Mouse (Mus musculus) lung, postnatal 0 days (tissue): Measurements from ENCODE around the gene Ppp1r14d. TPM values are rescaled to one million over a fixed set of nuclear protein-coding genes. Genes with fewer than 3 reads are reported as not detected.

Experiments
- ATAC-seq: fragments of 200-750 bp; cut with Nextera tagmentation; 2 replicates; pipeline ENCODE4 v1.8.0; 2017; ENCODE audit warnings: moderate library complexity
- DNase-seq: peaks from one replicate; pipeline ENCODE4 v3.0.0-alpha.2; 2016; ENCODE audit warnings: low spot score
- H3K27ac ChIP-seq: fragments of 300-500 bp; sonication (generic); 2 replicates; pipeline ENCODE4 v1.5.1; 2014; ENCODE audit warnings: antibody characterized with exemption, mild to moderate bottlenecking, low read length, mixed read lengths
- H3K27me3 ChIP-seq: fragments of 300-500 bp; sonication (generic); replicated peaks from 2 replicates; pipeline ENCODE4 v1.6.1; 2014; ENCODE audit warnings: low read length, mixed read lengths; ENCODE audit not compliant: insufficient read depth
- H3K36me3 ChIP-seq: fragments of 300-500 bp; sonication (generic); 2 replicates; pipeline ENCODE4 v1.6.1; 2014; ENCODE audit warnings: low read length, mixed read lengths; ENCODE audit not compliant: insufficient read depth
- H3K4me1 ChIP-seq: fragments of 300-500 bp; sonication (generic); 2 replicates; pipeline ENCODE4 v1.6.1; 2014; ENCODE audit warnings: antibody characterized with exemption, low read depth, low read length, mixed read lengths; ENCODE audit not compliant: insufficient read depth
- H3K4me2 ChIP-seq: fragments of 300-500 bp; sonication (generic); replicated peaks from 2 replicates; pipeline ENCODE4 v1.6.1; 2014; ENCODE audit warnings: low read depth, mild to moderate bottlenecking, low read length, moderate library complexity, mixed read lengths
- H3K4me3 ChIP-seq: fragments of 300-500 bp; sonication (generic); 2 replicates; pipeline ENCODE4 v1.5.1; 2014; ENCODE audit warnings: low read depth, low read length
- H3K9ac ChIP-seq: fragments of 300-500 bp; sonication (generic); replicated peaks from 2 replicates; pipeline ENCODE4 v1.6.1; 2014; ENCODE audit warnings: low read depth, mild to moderate bottlenecking
- H3K9me3 ChIP-seq: fragments of 300-500 bp; sonication (generic); 2 replicates; pipeline ENCODE4 v1.6.1; 2016; ENCODE audit warnings: low read length, mixed read lengths
- CTCF ChIP-seq: IDR thresholded peaks from 2 replicates; pipeline ENCODE4 v1.5.1; 2016; ENCODE audit warnings: antibody characterized with exemption, mild to moderate bottlenecking
- EP300 ChIP-seq: IDR thresholded peaks from 2 replicates; pipeline ENCODE4 v1.6.1; 2016; ENCODE audit warnings: antibody characterized with exemption, mild to moderate bottlenecking, control low read depth
- WGBS: fragments of 180-500 bp; shearing (Covaris S2); extraction: QIAGEN DNeasy Blood & Tissue Kit; methylation state at CpG from one replicate; pipeline ENCODE4 v1.1.7; 2014; 5-methylcytosine and 5-hydroxymethylcytosine counted together
- polyA plus RNA-seq: library from polyadenylated mRNA; unstranded; fragments of >200 nt; fragmentation: Nextera tagmentation; extraction: Ambion mirVana; gene quantifications from 2 replicates; pipeline ENCODE4 v1.2.1, GENCODE M21; 2015

Ppp1r14d gene
- polyA plus RNA-seq, 1 experiment from 2014 or later, result 2.1 TPM

DNA sequence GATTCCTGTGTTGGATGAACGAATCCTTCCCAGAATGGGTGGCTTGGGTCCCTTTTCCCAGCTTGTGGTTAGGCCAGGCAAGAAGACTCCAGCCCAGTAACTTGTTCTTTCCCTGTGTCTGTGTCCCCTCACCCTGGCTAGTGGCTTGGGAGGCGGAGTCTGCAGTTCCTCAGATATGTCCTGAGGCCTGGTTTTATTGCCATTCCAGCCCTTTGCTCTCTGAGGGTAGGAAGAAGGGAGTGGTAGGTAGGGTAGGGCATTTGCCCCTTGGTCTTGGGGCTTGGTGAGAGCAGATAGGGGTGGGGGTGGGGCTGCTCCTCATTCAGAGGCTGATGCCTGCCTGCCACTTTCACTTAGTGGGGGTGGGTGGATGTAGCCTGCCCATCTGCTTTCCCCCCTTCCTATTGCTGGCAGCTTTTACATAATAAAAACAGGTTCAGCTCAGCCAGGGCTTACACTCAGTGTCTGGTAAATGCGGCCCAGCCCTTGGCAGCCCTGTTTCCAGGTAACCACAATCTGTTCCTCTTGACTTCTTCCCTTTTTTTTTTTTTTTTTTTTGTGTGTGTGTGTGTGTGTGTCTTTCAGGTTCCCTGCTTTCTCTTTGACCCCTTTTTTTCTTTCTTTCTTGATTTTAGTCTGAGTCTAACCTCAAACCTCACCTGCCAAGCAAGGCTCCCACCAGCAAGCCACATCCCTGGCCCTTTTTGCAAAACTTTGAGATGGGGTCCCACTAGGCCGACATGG is 10.5 kb upstream of the Ppp1r14d start:
- H3K4me3 ChIP-seq, result no peak overlapping the region
- DNase-seq (no peak), ATAC-seq (no peak)
- H3K9me3 ChIP-seq, result no peaks in the 10 kb centered on the region
- H3K4me2 ChIP-seq, result no peak overlapping the region
- H3K9ac ChIP-seq, result no peak overlapping the region
- H3K27ac ChIP-seq, result no peak overlapping the region
- TF ChIP-seq EP300 (no peak), CTCF (no peak)
- H3K36me3 ChIP-seq, result no peaks in the 10 kb centered on the region
- 61% methylated on average over 4 of the region's 4 CpGs for WGBS
- no peaks in the 10 kb centered on the region; the same call in none of the 2 replicates for H3K4me1 ChIP-seq
- H3K27me3 ChIP-seq, result peaks cover 18% of the 10 kb centered on the region; the same call in 1 of the 2 replicates

DNA sequence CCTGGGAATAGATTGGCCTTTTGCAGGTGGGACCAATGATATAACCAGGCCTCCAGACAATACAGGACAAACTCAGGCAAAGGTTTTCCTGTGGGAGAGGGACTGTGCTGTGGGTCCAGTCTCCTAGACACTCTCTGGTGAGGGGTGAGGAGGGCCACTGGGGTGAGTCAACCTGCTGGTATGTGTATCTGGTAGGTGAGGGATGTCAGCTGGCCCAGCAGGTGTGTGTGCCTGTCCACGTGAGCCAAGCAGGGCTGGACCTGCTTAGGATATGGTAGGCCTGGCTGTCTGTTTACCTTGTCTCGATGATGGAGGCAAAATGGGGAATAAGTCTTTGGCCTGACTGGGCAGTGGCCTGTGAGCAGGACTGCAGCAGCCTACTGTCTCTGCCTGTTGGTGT is 9.0 kb upstream of the Ppp1r14d start:
- peak overlapping the region; percentile 72 for H3K4me2 ChIP-seq
- no peak for TF ChIP-seq EP300
- no peak for TF ChIP-seq CTCF
- H3K36me3 ChIP-seq, result no peaks in the 10 kb centered on the region
- H3K27ac ChIP-seq, result 0 out of 2 replicates have a peak overlapping the region, but pooled peaks have one; percentile 88
- H3K4me1 ChIP-seq, result no peaks in the 10 kb centered on the region; the same call in none of the 2 replicates
- peaks cover 18% of the 10 kb centered on the region; the same call in 1 of the 2 replicates for H3K27me3 ChIP-seq
- H3K9ac ChIP-seq, result peak overlapping the region; percentile 56; the same call in 1 of the 2 replicates
- peak; percentile 54 for ATAC-seq
- H3K9me3 ChIP-seq, result no peaks in the 10 kb centered on the region
- 48% methylated on average over 2 of the region's 2 CpGs for WGBS
- DNase-seq, result peak; percentile 68
- peak overlapping the region; percentile 53 for H3K4me3 ChIP-seq

DNA sequence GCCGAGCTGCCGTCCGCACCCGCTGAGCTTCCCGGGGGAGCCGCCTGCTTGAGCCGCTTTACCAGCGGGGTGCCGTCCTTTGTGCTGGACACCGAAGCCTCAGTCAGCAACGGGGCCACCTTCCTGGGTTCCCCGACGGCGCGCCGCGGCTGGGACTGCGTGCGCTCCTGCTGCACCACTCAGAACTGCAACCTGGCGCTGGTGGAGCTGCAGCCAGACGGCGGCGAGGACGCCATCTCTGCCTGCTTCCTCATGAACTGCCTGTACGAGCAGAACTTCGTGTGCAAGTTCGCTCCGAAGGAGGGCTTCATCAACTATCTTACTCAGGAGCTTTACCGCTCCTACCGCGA is 8.1 kb upstream of the Ppp1r14d start:
- peak overlapping the region; percentile 56 for H3K9ac ChIP-seq

DNA sequence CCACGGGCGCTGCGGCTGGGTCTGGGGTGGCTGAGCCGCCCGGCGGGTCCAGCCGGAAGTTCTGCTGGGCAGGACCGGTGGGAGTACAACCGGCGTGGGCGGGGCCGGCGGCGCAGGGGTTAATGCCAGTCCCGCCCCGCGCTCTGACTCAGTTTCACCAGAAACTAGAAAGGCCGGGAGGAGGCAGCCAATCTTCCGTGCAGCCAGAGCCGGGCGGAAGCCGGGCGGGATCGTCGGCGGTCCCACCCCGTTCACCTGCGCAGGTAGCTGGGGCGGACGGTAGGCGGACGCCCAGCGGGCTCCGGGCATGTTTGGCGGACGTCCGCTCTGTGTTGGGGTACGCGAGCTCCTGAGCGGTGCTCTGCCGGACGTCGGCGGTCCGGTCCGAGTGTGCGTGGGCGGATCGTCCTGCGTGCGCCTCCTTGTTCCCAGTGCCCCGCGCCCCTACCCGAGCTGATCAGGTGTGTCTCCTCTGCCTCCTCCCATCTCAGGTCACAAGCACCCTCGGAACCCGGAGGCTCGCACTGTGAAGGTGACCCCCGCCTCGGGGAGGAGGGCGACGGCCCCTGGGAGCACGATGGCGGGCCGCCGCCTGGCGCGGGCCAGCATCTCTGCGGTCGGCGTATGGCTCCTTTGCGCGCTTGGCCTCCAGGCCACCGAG is 7.6 kb upstream of the Ppp1r14d start, which contains the start of gene Spint1:
Gene Spint1 (plus strand): TSS at position 153 of the 661 bp plus-strand sequence.
- no peaks in the 10 kb centered on the region for H3K36me3 ChIP-seq
- TF ChIP-seq CTCF (no peak), EP300 (no peak)
- peaks cover 18% of the 10 kb centered on the region; the same call in 1 of the 2 replicates for H3K27me3 ChIP-seq
- H3K27ac ChIP-seq, result peak within 1 kb of the TSS; percentile 88
- WGBS, result 2% methylated on average over 58 of the region's 73 CpGs
- DNase-seq (peak; percentile 81), ATAC-seq (peak; percentile 85)
- H3K4me1 ChIP-seq, result no peaks in the 10 kb centered on the region; the same call in none of the 2 replicates
- peak within 1 kb of the TSS; percentile 53 for H3K4me3 ChIP-seq
- peak within 1 kb of the TSS; percentile 72 for H3K4me2 ChIP-seq
- H3K9me3 ChIP-seq, result no peaks in the 10 kb centered on the region
- H3K9ac ChIP-seq, result peak within 1 kb of the TSS; percentile 56

More for the DNA sequence above, 8.1 kb upstream of the Ppp1r14d start:
- no peaks in the 10 kb centered on the region for H3K9me3 ChIP-seq
- 4% methylated on average over 30 of the region's 31 CpGs for WGBS
- peaks cover 18% of the 10 kb centered on the region; the same call in 1 of the 2 replicates for H3K27me3 ChIP-seq
- no peaks in the 10 kb centered on the region; the same call in none of the 2 replicates for H3K4me1 ChIP-seq
- H3K4me3 ChIP-seq, result peak overlapping the region; percentile 53
- H3K36me3 ChIP-seq, result no peaks in the 10 kb centered on the region
- ATAC-seq (peak; percentile 39), DNase-seq (peak; percentile 24)
- H3K4me2 ChIP-seq, result peak overlapping the region; percentile 72
- peak overlapping the region; percentile 88 for H3K27ac ChIP-seq
- TF ChIP-seq EP300 (no peak), CTCF (no peak)

DNA sequence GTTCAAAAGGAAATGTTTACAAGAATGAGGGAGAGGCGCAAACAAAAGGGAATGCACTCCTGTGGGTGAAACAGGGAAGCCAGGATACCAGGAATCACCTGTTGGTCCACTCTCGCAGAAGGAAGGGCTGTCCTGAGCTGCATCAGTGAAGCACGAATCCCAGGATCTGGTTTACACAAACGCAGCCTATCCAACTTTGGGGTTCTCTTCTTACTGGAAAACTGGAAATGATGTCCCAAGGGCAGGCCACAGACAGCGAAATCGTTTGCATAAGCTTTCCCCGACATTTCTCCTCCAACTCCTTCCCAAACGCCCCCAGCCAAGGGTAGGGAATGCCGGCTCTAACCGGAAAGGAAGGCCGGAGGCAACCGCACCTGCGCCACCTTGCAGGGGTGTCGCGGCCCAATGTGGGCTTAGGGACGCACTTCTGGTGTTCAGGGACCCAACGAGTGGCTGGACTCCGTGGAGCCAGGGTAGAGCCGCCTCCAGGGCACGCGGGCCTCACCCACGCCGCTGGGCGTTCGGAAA is 7.0 kb upstream of the Ppp1r14d start:
- 8% methylated on average over 25 of the region's 25 CpGs for WGBS
- H3K4me1 ChIP-seq, result no peaks in the 10 kb centered on the region; the same call in none of the 2 replicates

DNA sequence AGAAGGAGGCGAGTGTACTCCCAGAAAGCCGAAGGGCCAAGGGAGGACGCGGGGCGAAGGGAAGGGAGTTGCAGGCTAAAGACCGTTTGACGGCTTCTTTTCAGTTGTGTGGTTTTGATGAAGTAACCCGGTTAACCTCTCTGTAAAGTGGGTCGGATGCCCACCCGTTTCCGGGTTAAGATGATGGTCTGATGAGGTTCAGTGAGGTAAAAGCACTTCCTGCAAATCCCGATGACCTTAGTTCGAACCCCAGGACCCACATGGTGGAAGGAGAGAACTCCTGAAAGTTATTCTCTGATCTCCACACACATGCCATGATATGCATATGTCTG is 20.6 kb downstream of the Ppp1r14d start:
- peak overlapping the region; percentile 84; the same call in 1 of the 2 replicates for H3K27ac ChIP-seq
- peaks cover 7% of the 10 kb centered on the region; the same call in 1 of the 2 replicates for H3K36me3 ChIP-seq
- TF ChIP-seq EP300 (no peak), CTCF (no peak)
- ATAC-seq (no peak), DNase-seq (no peak)
- peak overlapping the region; percentile 35; the same call in 1 of the 2 replicates for H3K9ac ChIP-seq
- peak overlapping the region; percentile 73 for H3K4me3 ChIP-seq
- peak overlapping the region; percentile 57 for H3K4me2 ChIP-seq
- H3K4me1 ChIP-seq, result peaks cover 4% of the 10 kb centered on the region; the same call in 1 of the 2 replicates
- under 1% methylated on average over 13 of the region's 13 CpGs for WGBS
- H3K9me3 ChIP-seq, result no peaks in the 10 kb centered on the region
- H3K27me3 ChIP-seq, result no peaks in the 10 kb centered on the region

More for the DNA sequence above, 7.0 kb upstream of the Ppp1r14d start:
- peak overlapping the region; percentile 72 for H3K4me2 ChIP-seq
- H3K27me3 ChIP-seq, result peaks cover 18% of the 10 kb centered on the region; the same call in 1 of the 2 replicates
- no peaks in the 10 kb centered on the region for H3K9me3 ChIP-seq
- H3K4me3 ChIP-seq, result peak overlapping the region; percentile 53
- TF ChIP-seq CTCF (no peak), EP300 (no peak)
- H3K36me3 ChIP-seq, result no peaks in the 10 kb centered on the region
- DNase-seq, result no peak
- H3K9ac ChIP-seq, result peak overlapping the region; percentile 56
- H3K27ac ChIP-seq, result peak overlapping the region; percentile 88
- ATAC-seq, result no peak
